Mouse (Mus musculus): ENCODE measurements around the gene Olfr161. TPM values are rescaled to one million over a fixed set of nuclear protein-coding genes. Genes with fewer than 3 reads are reported as not detected.
A peak's percentile ranks its signal among the peaks of the same experiment; 100 is the strongest.
"Not testable (repeated sequence)": the region's sequence is repeated elsewhere in the genome, so short reads cannot be mapped to it uniquely, and the experiment has no call there.

The Olfr161 gene
- polyA plus RNA-seq (2015; fragmentation: Nextera tagmentation; extraction: Ambion mirVana): not detected in 2 replicates

DNA sequence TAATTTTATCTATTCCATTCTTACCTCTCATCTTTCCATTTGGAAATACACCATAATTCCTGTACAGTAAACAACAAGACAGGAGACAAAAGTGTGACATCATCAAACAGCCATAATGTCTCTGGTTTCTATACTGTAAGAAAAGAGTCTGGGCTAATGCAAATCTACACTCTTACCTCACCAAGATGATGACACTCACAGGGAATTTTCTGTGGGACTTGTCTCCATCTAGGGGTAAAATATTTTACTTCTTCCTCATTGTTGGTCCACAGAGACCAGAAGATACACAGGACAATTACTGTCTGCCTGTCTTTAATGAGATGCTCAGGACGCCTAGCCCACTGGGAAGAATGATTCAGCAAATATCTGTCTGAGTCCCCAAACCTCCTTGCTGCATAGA lies at the start of gene Olfr161:
TSS of gene Olfr161 (plus strand) at position 352 of the 400 bp plus-strand sequence.
- no peak for ATAC-seq
- WGBS: 73% methylated on average over 1 of the region's 1 CpGs
- H3K9ac ChIP-seq (replicated peaks; ENCODE audit: low read depth, low read length): no peak within 1 kb of the TSS
- H3K27ac ChIP-seq (ENCODE audit: low read length): no peak within 1 kb of the TSS
- no peaks in the 10 kb centered on the region for H3K9me3 ChIP-seq (ENCODE audit: control insufficient read depth, low read length)
- no peak within 1 kb of the TSS for H3K4me3 ChIP-seq (replicated peaks; ENCODE audit: low read length)
- no peaks in the 10 kb centered on the region for H3K27me3 ChIP-seq (replicated peaks; ENCODE audit: control insufficient read depth, insufficient read depth, low read length)
- no peaks in the 10 kb centered on the region for H3K4me1 ChIP-seq (replicated peaks; ENCODE audit: control insufficient read depth, insufficient read depth, low read length)
- H3K4me2 ChIP-seq (ENCODE audit: low read length): no peak within 1 kb of the TSS
- H3K36me3 ChIP-seq (ENCODE audit: control insufficient read depth, insufficient read depth): no peaks in the 10 kb centered on the region

DNA sequence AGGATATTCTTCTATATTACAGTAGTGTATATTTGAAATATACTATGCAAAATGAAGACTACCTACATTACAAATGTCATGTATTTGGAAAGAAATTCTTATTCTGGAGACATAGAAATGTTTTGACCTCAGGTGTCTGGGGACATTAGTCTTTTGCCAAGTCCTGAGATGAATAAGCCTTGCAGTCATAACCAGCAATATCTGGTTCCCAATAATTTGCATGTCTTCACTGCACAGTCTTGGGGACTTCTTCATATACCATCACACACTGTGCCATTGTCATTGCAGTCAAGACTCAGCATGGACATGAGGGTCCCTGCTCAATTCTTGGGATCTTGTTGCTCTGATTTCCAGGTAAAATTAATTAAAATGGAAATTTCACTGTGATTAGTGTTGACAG lies 27.3 kb upstream of the Olfr161 start:
- no peak overlapping the region for H3K4me3 ChIP-seq (replicated peaks; ENCODE audit: low read length)
- no peak for ATAC-seq

DNA sequence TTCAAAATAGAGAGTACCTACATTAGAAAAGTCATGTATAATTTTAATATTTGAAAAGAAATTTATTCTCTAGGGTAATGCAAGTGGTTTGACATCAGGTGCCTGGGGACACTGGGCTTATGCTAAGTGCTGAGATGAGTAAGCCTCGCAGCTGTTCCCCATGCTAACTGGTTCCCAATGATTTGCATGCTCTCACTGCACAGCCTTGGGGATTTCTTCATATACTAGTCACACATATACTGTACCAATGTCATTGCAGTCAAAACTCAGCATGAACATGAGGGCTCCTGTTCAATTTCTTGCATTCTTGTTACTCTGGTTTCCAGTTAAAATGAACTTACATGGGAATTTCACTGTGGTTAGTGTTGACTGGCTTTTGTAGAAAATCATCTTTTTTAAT lies 13.2 kb upstream of the Olfr161 start:
- H3K9me3 ChIP-seq (ENCODE audit: control insufficient read depth, low read length); H3K27ac ChIP-seq (ENCODE audit: low read length); H3K36me3 ChIP-seq (ENCODE audit: control insufficient read depth, insufficient read depth); H3K4me1 ChIP-seq (replicated peaks; ENCODE audit: control insufficient read depth, insufficient read depth, low read length); H3K27me3 ChIP-seq (replicated peaks; ENCODE audit: control insufficient read depth, insufficient read depth, low read length); ATAC-seq; H3K4me3 ChIP-seq (replicated peaks; ENCODE audit: low read length); H3K9ac ChIP-seq (replicated peaks; ENCODE audit: low read depth, low read length); H3K4me2 ChIP-seq (ENCODE audit: low read length): not testable (repeated sequence)
- 67% methylated on average over 1 of the region's 1 CpGs for WGBS

More for the DNA sequence above, 27.3 kb upstream of the Olfr161 start:
- Histone ChIP-seq H3K27ac (ENCODE audit: low read length) (no peak overlapping the region), H3K4me2 (ENCODE audit: low read length) (no peak overlapping the region), H3K9ac (replicated peaks; ENCODE audit: low read depth, low read length) (no peak overlapping the region), H3K9me3 (ENCODE audit: control insufficient read depth, low read length) (0 out of 2 replicates have a peak, but pooled peaks cover 2% of the 10 kb centered on the region), H3K4me1 (replicated peaks; ENCODE audit: control insufficient read depth, insufficient read depth, low read length) (no peaks in the 10 kb centered on the region), H3K27me3 (replicated peaks; ENCODE audit: control insufficient read depth, insufficient read depth, low read length) (no peaks in the 10 kb centered on the region), H3K36me3 (ENCODE audit: control insufficient read depth, insufficient read depth) (no peaks in the 10 kb centered on the region)

DNA sequence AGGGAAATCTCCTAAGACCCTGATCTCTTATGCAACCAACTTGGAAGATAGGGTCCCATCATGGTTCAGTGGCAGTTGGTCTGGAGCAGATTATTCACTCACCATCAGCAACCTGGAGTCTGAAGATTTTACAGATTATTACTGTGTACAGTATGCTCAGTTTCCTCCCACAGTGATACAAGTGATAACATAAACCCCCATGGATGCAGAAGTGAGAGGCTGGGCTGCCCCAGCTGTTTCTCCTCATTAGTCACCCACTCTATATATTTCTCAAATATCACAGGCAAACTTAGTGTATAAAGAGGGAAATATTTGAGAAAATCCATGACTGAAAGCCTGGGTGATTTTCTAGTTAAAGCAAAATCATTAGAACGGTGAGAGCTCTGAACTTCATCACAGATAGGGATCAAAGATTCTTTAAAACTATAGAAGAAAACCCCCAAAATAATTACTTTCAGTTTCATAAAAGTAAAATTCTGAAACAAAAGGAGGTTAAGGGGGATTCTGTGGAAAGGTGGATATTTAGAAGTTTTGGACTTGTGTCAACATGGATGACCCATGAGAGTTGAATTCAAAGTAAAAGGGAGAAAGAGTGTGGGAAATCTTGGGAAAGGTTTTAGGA lies 12.5 kb upstream of the Olfr161 start:
- H3K4me1 ChIP-seq (replicated peaks; ENCODE audit: control insufficient read depth, insufficient read depth, low read length); H3K9ac ChIP-seq (replicated peaks; ENCODE audit: low read depth, low read length); H3K27ac ChIP-seq (ENCODE audit: low read length); H3K4me3 ChIP-seq (replicated peaks; ENCODE audit: low read length); H3K36me3 ChIP-seq (ENCODE audit: control insufficient read depth, insufficient read depth); H3K9me3 ChIP-seq (ENCODE audit: control insufficient read depth, low read length); H3K27me3 ChIP-seq (replicated peaks; ENCODE audit: control insufficient read depth, insufficient read depth, low read length); ATAC-seq; H3K4me2 ChIP-seq (ENCODE audit: low read length): not testable (repeated sequence)
- 88% methylated on average over 1 of the region's 1 CpGs for WGBS

DNA sequence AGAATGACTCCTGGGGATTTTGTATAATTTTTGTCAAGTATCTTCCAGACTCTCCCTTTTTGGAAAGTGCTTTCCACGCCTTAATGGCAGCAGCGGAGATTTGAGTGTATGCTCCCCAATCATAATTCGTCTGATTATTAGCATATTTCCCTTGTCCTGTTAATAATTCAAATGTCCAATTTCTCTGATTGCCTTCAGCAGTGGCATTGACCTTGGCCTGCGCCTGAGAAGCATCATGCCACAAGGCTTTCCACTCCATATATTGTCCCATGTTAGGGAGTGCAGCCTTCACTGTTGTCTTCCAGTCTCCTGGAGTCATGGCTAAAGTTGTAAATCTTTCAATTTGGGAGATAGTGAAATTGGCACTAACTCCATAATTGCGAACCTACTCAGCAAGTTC lies 40.5 kb downstream of the Olfr161 start:
- not testable (repeated sequence) for H3K27me3 ChIP-seq (replicated peaks; ENCODE audit: control insufficient read depth, insufficient read depth, low read length); H3K4me1 ChIP-seq (replicated peaks; ENCODE audit: control insufficient read depth, insufficient read depth, low read length); H3K4me2 ChIP-seq (ENCODE audit: low read length); ATAC-seq; H3K9me3 ChIP-seq (ENCODE audit: control insufficient read depth, low read length); H3K4me3 ChIP-seq (replicated peaks; ENCODE audit: low read length); H3K9ac ChIP-seq (replicated peaks; ENCODE audit: low read depth, low read length); H3K36me3 ChIP-seq (ENCODE audit: control insufficient read depth, insufficient read depth); H3K27ac ChIP-seq (ENCODE audit: low read length)
- WGBS: 95% methylated on average over 5 of the region's 5 CpGs

DNA sequence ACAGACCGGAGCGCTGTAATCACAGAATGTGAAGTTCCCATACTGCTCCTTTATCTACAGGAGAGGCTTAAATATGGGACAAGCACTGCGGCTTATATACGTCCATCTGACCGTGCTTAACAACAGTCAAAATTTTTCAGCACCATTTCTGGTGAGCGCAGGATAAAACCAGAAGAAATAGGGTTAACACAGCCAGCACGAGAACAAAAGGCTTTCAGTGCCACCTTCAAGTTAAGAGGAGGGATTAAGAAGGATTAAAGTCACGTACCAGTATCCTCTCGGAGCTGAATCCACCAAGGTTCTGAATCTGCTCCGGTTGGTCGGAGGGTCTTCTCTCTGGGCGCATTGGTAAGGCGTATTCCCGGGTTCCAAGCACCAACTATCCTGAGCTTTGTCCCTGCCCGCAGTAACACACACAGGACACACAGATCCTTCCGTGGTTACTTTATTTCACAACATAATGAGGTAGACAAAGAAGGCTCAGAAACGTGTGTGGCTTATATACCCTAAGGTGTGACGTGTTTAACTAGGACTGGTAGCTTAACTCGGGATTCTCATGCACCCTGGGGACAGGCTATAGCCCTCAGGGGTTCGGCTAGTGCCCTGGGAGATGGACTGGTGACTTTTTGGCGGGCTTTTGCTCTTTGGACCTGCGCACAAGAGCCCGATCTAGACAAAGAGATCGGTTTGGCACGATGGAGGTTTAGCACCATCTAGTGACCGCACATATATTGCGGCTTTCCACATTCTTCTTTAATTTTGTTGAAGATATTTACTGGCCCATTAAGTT lies 41.9 kb downstream of the Olfr161 start:
- peak overlapping the region; percentile 60 for H3K9ac ChIP-seq (replicated peaks; ENCODE audit: low read depth, low read length)
- H3K27me3 ChIP-seq (replicated peaks; ENCODE audit: control insufficient read depth, insufficient read depth, low read length); H3K36me3 ChIP-seq (ENCODE audit: control insufficient read depth, insufficient read depth); H3K4me1 ChIP-seq (replicated peaks; ENCODE audit: control insufficient read depth, insufficient read depth, low read length); H3K9me3 ChIP-seq (ENCODE audit: control insufficient read depth, low read length): not testable (repeated sequence)
- peak overlapping the region; percentile 43 for H3K4me3 ChIP-seq (replicated peaks; ENCODE audit: low read length)
- peak overlapping the region; percentile 46 for H3K4me2 ChIP-seq (ENCODE audit: low read length)
- H3K27ac ChIP-seq (ENCODE audit: low read length): peak overlapping the region; percentile 46
- peak; percentile 95 for ATAC-seq
- WGBS: 14% methylated on average over 27 of the region's 27 CpGs

Other genes with a start within 250 kb of the Olfr161 start
- gene Mefv, start 127.1 kb downstream of the Olfr161 start, polyA plus RNA-seq (2015; fragmentation: Nextera tagmentation; extraction: Ambion mirVana): not detected in 2 replicates
- gene Zfp263, start 153.1 kb downstream of the Olfr161 start, polyA plus RNA-seq (2015; fragmentation: Nextera tagmentation; extraction: Ambion mirVana): 57.1 and 67.6 TPM in 2 replicates
- 0.17 TPM in 1 of 2 replicates, not detected in the other for gene Olfr15, start 239.8 kb downstream of the Olfr161 start, polyA plus RNA-seq (2015; fragmentation: Nextera tagmentation; extraction: Ambion mirVana)